Mouse (Mus musculus) adrenal gland, postnatal 10 days (tissue): Measurements from ENCODE around the gene Asrgl1. TPM values are rescaled to one million over a fixed set of nuclear protein-coding genes. Genes with fewer than 3 reads are reported as not detected.

Experiments used
- DNase-seq: peaks from one replicate; pipeline ENCODE4 v3.0.0; 2021; ENCODE audit warnings: mixed read lengths
- total RNA-seq, 2 experiments: library from RNA; stranded (reverse); gene quantifications; 2 replicates each; pipeline ENCODE4 v1.2.3; 2021

The Asrgl1 gene
- total RNA-seq, 2 experiments from 2014 or later: 18.1 TPM

DNA sequence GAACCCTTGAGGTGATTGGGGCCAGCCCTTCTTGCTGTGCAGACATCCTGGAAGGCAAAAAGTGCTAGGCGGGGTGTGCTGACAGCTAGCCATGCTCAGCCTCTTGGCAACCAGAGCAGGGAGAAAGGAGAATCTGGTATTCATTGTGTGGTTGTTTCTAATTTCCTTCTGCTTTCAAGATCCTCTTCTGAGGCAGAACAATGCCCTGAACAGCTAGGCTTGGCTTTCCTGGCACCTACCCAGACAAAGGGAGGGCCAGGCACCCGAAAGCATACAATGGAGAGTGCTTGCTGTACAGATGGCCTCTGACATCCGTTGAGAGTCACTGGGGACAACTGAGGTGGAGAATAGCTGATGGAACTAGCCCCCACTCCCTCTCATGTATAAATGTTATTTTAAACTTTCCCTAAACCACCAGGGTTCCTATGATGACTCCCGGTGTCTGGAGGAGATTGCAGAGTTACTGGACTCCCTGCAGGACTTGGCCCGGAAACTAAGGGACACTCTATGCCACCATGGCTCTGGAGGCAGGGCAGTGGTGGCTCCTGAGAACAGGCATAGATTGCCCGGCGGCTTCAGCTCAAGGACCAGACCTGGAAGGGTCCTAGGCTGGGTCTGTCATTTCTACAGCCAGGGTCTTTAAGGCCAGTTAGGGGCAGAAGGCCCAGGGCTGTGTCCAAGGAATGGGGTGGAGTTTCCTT lies 63.8 kb downstream of the Asrgl1 start:
- peak; percentile 59 for DNase-seq

DNA sequence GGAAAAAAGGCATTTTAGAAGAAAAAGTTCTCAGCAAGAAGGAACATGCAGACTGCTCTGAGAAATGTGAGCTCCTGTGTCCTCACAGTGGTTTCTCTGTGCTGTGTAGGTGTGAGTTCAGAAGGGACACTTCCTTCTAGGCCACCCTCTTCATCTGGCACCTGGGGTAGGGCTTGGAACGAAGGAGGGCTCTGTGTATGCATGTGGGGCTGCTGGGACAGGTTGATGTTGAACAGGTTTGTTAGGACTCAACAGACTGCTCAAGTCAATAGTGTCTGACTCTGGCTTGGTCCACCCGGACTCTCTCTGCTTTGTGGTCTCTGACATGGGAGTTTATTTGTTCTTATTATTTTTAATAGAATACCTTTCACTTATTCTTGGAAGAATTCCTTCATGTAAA lies 65.1 kb downstream of the Asrgl1 start:
- DNase-seq: no peak

DNA sequence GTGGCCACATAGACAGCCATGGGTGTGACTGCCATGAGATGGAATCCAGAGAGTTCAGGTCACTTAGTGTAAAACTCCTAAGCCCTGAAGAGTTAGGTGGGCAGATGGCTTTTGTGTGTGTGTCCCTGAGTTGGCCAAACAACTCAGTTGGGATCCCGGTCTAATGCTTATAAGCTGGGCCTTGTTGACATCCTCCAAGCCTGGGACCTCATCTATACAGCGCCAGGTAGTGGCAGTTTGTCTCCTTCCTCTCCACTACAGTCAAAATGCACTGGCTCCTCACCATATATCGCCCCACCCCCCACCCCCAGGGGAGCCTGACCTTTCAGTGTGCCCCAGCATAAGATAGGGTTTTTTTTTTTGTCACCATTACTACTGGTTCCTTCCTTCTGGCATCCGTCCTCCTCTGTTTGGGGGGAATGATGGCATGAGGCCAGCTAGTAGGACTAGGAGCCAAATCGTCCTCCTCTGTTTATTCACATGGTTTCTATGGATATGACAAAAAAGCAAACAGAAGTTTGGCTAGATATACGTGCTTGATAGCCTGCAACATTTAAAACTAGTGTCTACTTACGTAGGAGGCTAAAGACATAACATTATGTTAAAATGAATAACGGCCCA lies 65.6 kb downstream of the Asrgl1 start:
- DNase-seq: no peak

DNA sequence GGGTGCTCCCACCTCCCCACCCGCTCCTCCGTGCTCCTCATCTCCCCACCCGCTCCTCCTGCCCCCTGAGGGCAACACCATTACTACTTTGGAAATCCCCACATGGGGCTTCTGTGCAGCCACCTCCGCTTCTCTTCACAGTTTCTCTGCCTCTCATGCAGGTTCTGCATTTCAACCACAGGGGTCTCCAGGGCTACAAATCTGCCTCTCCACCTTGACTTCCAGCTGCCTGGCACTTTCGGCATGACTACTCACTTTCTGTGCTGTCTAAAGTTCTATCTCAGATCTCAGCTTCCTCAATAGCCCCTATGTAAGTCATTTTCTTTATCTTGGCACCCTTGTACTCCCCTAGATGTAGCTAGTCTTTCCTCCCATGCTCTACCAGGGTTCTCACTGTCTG lies 68.1 kb downstream of the Asrgl1 start:
- no peak for DNase-seq

DNA sequence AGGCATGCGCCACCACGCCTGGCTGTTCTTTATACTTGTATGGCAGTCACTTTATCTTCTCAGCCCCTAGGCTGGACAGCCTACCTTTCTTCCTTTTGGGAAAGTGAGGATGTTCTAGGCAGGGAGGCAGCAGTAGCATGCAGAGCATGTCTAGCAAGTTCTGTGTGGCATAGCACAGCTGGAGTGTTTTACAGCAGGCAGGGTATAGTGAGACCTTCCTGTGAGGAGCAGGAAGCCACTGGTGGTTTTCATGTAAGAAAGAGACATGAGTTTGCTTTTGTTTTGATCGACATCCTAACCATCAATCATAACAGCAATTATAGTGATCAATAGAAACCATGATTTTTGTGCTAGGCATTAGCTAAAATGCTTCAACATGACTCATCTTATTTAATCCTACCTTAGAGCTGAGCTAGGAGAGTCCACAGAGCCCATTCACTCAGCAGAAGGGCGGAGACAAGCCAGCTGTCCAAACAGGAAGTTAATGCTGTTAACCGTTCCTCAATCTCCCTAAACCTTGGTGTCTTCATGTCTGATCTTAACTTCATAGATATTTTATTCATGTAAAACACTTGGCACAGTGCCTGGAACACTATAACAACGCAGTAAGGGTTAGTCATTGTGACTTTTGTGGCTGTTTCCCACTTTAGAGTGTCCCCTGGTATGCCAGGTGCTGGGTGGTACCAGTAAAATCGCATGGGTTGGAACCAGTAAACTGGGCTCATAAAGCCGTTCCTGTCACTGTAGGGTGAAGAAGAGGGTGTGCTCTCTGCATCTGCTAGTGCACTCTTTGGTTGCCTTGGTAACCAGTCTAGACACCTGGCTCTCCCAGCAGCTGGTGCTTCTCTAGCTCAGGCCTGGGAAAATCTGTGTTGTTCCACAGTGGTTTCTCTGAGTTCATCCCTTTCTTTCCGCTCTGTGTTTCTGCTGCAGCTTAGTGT lies 69.5 kb downstream of the Asrgl1 start:
- DNase-seq: no peak

DNA sequence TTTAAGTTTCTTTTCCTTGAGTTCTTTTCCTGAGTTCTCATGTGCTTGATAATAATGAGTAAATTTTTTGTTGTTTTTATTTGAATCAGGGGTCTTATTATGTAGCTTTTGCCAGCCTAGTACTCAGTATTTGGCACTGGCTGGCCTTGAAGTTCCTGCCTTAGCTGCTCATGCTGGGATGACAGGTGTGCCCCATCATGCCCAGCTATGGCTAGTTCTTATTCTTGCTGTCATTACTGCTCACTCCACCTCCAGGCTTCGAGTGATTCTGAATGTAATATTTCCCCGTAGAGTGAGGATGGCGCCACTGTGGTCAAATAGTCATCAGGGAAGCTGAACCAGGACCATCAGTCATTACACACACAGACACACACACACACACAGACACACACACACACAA lies 71.6 kb downstream of the Asrgl1 start:
- no peak for DNase-seq

DNA sequence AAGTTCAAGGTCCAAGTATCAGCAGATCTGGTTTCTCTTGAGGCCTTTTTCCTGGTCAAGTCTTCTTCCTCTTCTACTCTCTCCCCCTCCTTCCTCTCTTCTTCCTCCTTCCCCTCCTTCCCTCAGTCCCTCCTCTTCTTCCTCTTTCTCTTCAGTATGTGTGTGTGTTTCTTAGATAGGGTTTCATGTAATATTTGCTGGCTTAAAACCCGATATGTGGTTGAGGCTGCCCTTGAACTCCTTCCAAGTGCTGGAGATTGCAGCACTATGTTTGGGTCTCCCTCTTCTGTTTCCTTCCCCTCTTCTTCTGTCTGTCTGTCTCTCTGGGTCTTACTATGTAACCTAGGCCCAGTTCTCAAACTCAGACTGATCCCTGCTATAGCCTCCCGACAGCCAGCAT lies 72.6 kb downstream of the Asrgl1 start:
- no peak for DNase-seq

DNA sequence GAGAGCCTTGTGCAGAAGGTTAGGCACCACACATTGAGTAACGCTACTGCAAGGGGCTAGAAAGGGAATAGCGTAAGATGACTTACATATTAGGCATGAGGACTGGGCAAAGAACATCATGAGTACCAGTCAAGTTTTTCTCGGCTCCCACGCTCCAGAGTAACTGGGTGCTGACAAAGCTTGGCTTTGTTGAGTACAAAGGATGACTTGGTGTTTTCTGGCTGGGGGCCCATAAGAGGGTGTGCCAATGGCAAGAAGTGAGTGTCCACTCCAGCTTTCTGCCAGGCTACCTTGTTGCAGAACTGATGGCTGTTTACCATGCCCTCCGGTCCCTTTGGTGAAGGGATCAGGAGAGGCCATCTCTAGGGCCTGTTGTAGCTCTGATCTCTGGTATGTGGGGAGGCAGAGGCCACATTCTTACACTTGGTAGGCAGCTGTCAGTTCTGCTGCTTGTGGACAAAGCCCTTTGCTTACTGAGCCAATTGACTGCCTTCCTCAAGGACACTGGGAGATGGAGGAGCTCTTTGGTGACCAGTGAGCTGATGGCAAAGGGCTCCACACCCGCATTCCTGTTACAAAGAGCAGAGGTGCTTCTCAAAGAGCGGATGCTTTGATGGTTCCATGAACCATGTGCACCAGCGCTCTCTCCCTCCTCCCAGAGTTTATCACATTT lies 74.1 kb downstream of the Asrgl1 start:
- DNase-seq: peak; percentile 83

DNA sequence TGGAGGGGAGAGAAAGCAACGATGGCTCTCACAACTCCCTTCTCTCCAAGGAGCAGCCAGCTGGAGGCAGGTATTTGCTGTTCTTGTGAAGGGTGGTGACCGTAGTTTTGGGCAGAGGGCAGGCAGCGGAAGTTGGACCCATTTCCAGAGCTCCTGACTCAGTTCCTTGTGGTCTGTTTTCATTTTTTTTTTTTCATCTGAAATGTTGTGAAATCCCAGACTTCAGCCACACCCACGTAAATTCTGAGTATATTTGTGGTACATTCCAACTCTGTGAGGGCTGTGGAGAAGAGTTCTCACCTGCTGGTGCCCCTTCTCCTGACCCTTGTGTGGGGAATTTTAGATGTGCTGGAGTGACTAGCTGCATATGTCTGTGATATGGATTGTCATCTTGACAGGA lies 75.3 kb downstream of the Asrgl1 start:
- DNase-seq: no peak

Other genes starting within 250 kb of the Asrgl1 start
- 10 to 100 TPM; 31.5 to 31.9 TPM for gene 1810009A15Rik, start 246.8 kb downstream of the Asrgl1 start, total RNA-seq
- not detected for gene Gm49416, start 246.7 kb downstream of the Asrgl1 start, total RNA-seq
- gene Ints5, start 242.6 kb downstream of the Asrgl1 start, total RNA-seq: 10 to 100 TPM; 23.7 to 25.2 TPM
- gene Ganab, start 237.6 kb downstream of the Asrgl1 start, total RNA-seq: 100 to 1,000 TPM; 142 to 150 TPM
- 10 to 100 TPM; 55.1 to 59.3 TPM for gene B3gat3, start 215.3 kb downstream of the Asrgl1 start, total RNA-seq
- 10 to 100 TPM; 17.4 to 24.0 TPM for gene Rom1, start 206.3 kb downstream of the Asrgl1 start, total RNA-seq
- gene Eml3, start 206.1 kb downstream of the Asrgl1 start, total RNA-seq: 10 to 100 TPM; 43.6 to 53.3 TPM
- gene Mta2, start 193.8 kb downstream of the Asrgl1 start, total RNA-seq: 100 to 1,000 TPM in 1 of 2 experiments, 10 to 100 TPM in 1; 94.8 to 111 TPM
- gene Tut1, start 181.8 kb downstream of the Asrgl1 start, total RNA-seq: 10 to 100 TPM; 17.4 to 19.3 TPM
- 100 to 1,000 TPM; 355 to 407 TPM for gene Eef1g, start 168.6 kb downstream of the Asrgl1 start, total RNA-seq
- 100 to 1,000 TPM; 146 to 184 TPM for gene Ahnak, start 146.4 kb downstream of the Asrgl1 start, total RNA-seq
- gene Scgb1a1, start 47.7 kb downstream of the Asrgl1 start, total RNA-seq: 1 to 10 TPM in 1 of 2 experiments, not detected in 1; 3.9 TPM